Mouse (Mus musculus) small intestine, adult 2 months (tissue): ENCODE data around the gene Cd19.

ENCODE experiments used
- CTCF ChIP-seq: fragments of 200-500 bp; IDR thresholded peaks from 2 replicates; pipeline ENCODE4 v1.5.1; 2012; ENCODE audit warnings: low read depth, mild to moderate bottlenecking, control low read depth, inconsistent platforms, low read length, moderate library complexity, mixed read lengths; ENCODE audit not compliant: insufficient replicate concordance, insufficient read length; ENCODE audit errors: extremely low read depth
- POLR2A ChIP-seq: fragments of 200-500 bp; IDR thresholded peaks from 2 replicates; pipeline ENCODE4 v1.6.1; 2012; ENCODE audit warnings: low read depth, mild to moderate bottlenecking, control low read depth, inconsistent platforms, low read length, moderate library complexity

DNA sequence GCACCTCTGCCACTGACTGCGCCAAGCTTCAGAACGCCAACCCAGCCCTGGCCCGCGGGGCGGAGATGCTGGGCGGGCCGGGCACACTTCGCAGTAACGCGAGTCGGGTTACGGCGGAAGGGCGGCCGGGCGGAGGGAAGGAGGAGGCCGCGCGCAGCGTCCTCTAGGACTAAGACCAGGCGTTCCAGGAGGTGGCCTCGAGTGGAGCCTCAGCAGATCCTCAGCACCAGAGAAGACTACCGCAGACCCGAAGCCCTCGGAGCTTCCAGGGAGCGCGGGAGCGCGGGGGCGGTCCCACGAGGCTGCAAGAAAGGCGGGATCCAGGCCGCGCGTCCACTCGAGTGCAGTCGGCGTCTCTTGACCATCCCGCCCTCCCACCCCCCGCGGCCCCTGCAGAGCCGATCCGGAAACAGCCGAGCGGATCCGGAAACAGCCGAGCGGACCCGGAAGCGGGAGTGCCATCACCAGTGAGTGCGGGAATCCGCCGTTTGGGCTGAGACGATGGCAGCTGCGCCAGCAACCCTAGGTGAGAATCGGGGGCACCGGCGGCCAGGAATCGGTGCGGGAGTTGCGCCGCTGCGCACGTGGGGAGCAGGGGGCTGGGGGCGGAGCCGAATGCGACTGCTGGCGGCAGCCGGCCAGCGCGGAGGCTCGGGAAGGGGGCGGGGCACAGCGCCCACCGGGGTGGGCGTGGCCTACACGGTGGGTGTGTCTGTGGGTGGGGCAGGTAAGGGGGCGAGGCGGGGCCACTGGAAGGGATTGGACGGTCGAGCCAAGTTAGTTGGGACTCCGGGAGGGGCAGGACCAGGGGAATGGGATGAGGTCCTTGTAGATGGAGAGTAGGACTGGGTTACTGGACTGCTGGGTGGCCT, 14.2 kb upstream of the Cd19 start, which contains the start of gene Rabep2:
- TF ChIP-seq CTCF (no peak), POLR2A (no peak; the same call in 1 of the 2 replicates)
